Mouse (Mus musculus): ENCODE measurements around the gene Itpr1. TPM values are rescaled to one million over a fixed set of nuclear protein-coding genes. Genes with fewer than 3 reads are reported as not detected.
A peak's percentile ranks its signal among the peaks of the same experiment; 100 is the strongest.

The Itpr1 gene
- polyA plus RNA-seq, 1 experiment from 2014 or later = 9.0 TPM

DNA sequence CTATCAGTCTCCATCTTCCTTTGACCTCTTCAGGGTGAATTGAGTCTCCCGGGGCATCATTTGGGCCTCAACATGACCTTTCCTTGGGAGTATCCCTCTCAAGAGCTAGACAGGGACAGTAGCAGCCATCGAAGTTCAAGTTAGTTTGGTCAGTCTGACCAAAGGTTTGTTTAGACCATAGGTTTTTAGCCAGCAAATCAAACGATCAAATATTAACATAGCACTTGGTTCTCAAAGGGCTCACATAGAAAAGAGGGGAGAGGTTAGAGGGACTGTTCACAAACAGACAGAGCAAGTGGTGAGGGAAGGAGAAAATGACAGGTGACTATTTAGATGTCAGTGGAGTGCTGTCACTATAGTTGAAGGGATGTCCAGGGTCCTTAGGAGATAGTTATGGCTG, 293.3 kb downstream of the Itpr1 start:
- no peaks in the 10 kb centered on the region for H3K9me3 ChIP-seq
- no peaks in the 10 kb centered on the region for H3K27me3 ChIP-seq (replicated peaks)
- no peaks in the 10 kb centered on the region for H3K36me3 ChIP-seq
- H3K9ac ChIP-seq = no peak overlapping the region
- H3K27ac ChIP-seq = no peak overlapping the region
- WGBS = 89% methylated on average over 3 of the region's 3 CpGs
- no peak for ATAC-seq
- H3K4me2 ChIP-seq (replicated peaks) = no peak overlapping the region
- no peak overlapping the region for H3K4me3 ChIP-seq (replicated peaks)
- H3K4me1 ChIP-seq (replicated peaks) = no peaks in the 10 kb centered on the region

DNA sequence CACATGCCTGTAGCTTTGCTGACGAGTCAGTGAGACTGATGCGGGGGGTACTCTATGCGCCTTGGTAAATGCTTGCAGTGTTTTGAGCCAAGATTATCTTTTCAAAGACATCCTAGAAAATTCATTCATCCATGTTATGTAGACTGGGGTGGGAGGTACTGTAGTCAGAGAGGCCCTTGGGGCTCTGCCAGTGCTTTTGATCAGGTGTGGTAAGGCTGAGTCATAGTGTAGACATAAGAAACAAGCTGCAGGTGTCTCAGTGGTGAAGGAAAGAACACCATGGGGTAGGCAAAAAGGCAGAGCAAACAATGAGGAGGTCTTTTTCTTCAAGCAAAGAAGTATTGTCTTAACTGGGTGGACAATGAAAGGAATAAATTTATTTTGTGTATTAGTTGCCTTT, 294.4 kb downstream of the Itpr1 start:
- Histone ChIP-seq H3K27me3 (replicated peaks) (no peaks in the 10 kb centered on the region), H3K27ac (no peak overlapping the region), H3K9ac (no peak overlapping the region), H3K36me3 (no peaks in the 10 kb centered on the region), H3K4me2 (replicated peaks) (no peak overlapping the region), H3K4me1 (replicated peaks) (no peaks in the 10 kb centered on the region), H3K4me3 (replicated peaks) (no peak overlapping the region), H3K9me3 (no peaks in the 10 kb centered on the region)
- peak; percentile 77 for ATAC-seq
- 91% methylated on average over 3 of the region's 3 CpGs for WGBS

DNA sequence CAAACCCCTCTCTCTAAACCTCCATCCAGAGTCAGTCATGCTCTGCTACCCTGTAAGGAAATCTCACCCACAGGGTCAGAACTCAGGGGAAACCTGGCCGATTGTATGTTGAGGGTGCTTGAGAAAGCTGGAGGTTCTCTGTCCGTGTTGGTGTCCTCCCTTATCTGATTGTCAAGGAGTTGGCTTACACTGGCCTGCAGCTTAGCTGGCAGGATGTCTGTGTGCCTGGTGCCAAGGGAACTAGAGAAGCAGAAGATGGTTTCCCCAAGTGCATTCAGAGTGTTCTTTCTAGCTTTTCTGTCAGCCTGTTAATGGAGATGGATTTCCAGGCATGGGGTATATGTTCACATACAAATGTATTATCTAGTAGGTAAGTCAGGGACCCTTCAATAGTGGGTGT, 296.4 kb downstream of the Itpr1 start:
- ATAC-seq = no peak
- Histone ChIP-seq H3K27ac (no peak overlapping the region), H3K4me3 (replicated peaks) (no peak overlapping the region), H3K36me3 (no peaks in the 10 kb centered on the region), H3K9me3 (no peaks in the 10 kb centered on the region), H3K9ac (no peak overlapping the region), H3K4me1 (replicated peaks) (0 out of 2 replicates have a peak, but pooled peaks cover 2% of the 10 kb centered on the region), H3K27me3 (replicated peaks) (no peaks in the 10 kb centered on the region), H3K4me2 (replicated peaks) (no peak overlapping the region)
- 74% methylated on average over 2 of the region's 2 CpGs for WGBS

DNA sequence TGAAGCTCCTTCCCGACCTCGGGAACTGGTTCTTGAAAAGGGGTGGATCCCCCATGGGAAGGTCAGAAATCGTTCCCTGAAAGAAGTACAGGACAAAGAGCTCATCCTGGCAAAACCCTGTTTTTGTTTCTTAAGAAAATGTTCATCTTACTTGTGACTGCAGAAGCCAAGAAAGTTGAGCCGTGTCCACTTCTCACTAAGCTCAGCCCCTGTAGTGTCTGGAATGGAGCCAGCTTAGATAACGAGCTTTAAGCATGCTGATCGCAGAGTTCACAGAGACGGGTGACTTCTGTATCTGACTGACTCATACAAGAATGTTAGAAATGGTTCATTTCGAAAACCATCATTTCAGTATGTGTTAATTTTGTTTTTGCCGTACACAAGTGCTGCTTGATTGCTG, 297.2 kb downstream of the Itpr1 start:
- no peak overlapping the region for H3K4me2 ChIP-seq (replicated peaks)
- no peak overlapping the region for H3K9ac ChIP-seq
- no peak overlapping the region for H3K4me3 ChIP-seq (replicated peaks)
- H3K27me3 ChIP-seq (replicated peaks) = no peaks in the 10 kb centered on the region
- H3K4me1 ChIP-seq (replicated peaks) = 0 out of 2 replicates have a peak, but pooled peaks cover 2% of the 10 kb centered on the region
- H3K9me3 ChIP-seq = no peaks in the 10 kb centered on the region
- H3K27ac ChIP-seq = no peak overlapping the region
- ATAC-seq = no peak
- WGBS = 56% methylated on average over 9 of the region's 9 CpGs
- H3K36me3 ChIP-seq = no peaks in the 10 kb centered on the region

- no peak for ATAC-seq
- 0 out of 2 replicates have a peak, but pooled peaks cover 2% of the 10 kb centered on the region for H3K4me1 ChIP-seq (replicated peaks)
- H3K4me3 ChIP-seq (replicated peaks) = no peak overlapping the region
- no peaks in the 10 kb centered on the region for H3K36me3 ChIP-seq
- no peaks in the 10 kb centered on the region for H3K9me3 ChIP-seq
- WGBS = 51% methylated on average over 3 of the region's 3 CpGs
- no peak overlapping the region for H3K27ac ChIP-seq
- H3K9ac ChIP-seq = no peak overlapping the region
- no peaks in the 10 kb centered on the region for H3K27me3 ChIP-seq (replicated peaks)
- no peak overlapping the region for H3K4me2 ChIP-seq (replicated peaks)
These were observed 299.2 kb downstream of the Itpr1 start for GRCm38 (mm10) chr6:108512097-108512496.

DNA sequence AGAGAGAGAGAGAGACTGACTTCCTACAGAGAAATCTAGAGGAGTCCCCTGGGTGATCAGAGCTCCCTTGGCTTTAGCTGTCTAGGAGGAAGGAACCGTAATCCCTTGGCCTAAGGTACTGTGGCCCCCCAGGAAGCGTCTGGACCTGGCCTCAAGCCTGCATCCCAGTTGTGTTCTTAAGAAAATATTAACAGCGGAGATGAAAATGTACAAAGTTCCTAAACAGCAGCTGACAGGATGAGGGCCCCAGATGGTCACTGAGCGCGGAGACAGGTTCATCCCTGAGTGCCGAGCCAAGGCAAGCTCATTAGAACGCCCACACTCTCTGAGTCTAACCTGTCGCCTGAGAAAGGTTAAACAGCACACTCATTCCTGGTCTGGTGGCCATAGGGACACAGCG, 300.1 kb downstream of the Itpr1 start:
- no peak for ATAC-seq
- Histone ChIP-seq H3K4me1 (replicated peaks) (0 out of 2 replicates have a peak, but pooled peaks cover 2% of the 10 kb centered on the region), H3K9ac (no peak overlapping the region), H3K27me3 (replicated peaks) (no peaks in the 10 kb centered on the region), H3K4me2 (replicated peaks) (no peak overlapping the region), H3K27ac (no peak overlapping the region), H3K4me3 (replicated peaks) (no peak overlapping the region), H3K36me3 (no peaks in the 10 kb centered on the region), H3K9me3 (no peaks in the 10 kb centered on the region)
- WGBS = 76% methylated on average over 9 of the region's 9 CpGs

DNA sequence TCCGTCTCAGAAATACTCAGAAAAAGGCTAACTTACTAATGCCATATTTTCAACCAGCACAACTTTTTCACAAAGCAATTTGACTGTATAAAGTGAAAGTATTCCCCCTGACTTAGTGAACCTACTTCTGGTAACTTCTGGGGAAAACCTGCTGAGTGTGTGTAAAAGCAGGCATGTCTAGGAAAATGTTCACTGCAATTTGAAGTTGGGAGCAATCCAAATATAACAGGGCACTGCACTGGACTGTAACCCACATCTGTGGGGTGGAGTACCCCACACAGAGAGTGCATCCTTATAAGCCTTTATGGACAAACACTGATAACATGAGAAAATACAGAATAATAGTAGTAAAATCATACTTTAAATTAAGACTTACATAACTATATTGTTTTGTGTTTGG, 303.4 kb downstream of the Itpr1 start:
- WGBS = 92% methylated on average over 1 of the region's 1 CpGs

DNA sequence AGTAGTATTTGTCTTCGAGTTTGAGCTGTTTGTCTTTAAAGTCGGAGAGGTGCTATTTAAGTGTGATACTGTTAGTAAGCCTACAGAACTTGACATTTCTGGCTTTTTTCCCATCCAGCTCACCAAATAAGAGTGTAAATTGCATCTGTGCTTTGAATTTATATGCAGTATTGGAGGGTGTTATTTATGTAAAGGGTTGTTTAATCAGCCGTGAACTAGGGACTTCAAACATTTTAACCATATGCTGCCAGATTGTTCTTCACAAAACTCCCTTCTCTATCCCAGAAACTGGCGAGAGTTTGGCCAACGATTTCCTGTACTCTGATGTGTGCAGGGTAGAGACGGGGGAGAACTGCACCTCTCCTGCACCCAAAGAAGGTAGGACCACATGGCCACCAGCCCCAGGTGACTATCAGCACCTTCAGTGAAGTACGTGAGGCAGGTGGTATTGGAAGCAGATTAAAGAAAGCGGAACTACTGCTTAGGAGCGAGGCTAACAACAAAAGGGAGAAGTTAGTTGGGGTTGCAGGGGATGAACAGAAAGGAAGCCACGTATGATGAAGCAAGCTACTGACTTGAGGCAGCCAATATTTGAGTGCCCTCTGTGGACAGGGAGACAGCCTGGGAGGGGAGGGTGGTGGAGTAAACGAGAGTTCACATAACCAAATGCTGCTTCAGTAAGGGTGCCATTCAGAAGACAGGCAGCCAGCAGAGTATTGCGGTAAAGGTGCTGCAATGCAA, 304.5 kb downstream of the Itpr1 start:
- no peak overlapping the region for H3K27ac ChIP-seq
- H3K4me1 ChIP-seq (replicated peaks) = peaks cover 4% of the 10 kb centered on the region; the same call in 1 of the 2 replicates
- no peaks in the 10 kb centered on the region for H3K9me3 ChIP-seq
- no peak overlapping the region for H3K4me3 ChIP-seq (replicated peaks)
- WGBS = 72% methylated on average over 12 of the region's 12 CpGs
- H3K9ac ChIP-seq = no peak overlapping the region
- no peaks in the 10 kb centered on the region for H3K27me3 ChIP-seq (replicated peaks)
- ATAC-seq = no peak
- H3K36me3 ChIP-seq = no peaks in the 10 kb centered on the region
- H3K4me2 ChIP-seq (replicated peaks) = no peak overlapping the region

More for the DNA sequence above, 303.4 kb downstream of the Itpr1 start:
- Histone ChIP-seq H3K27me3 (replicated peaks) (no peaks in the 10 kb centered on the region), H3K4me3 (replicated peaks) (no peak overlapping the region), H3K36me3 (no peaks in the 10 kb centered on the region), H3K4me2 (replicated peaks) (no peak overlapping the region), H3K9ac (no peak overlapping the region), H3K9me3 (no peaks in the 10 kb centered on the region), H3K27ac (no peak overlapping the region), H3K4me1 (replicated peaks) (peaks cover 4% of the 10 kb centered on the region; the same call in 1 of the 2 replicates)
- no peak for ATAC-seq

GRCm38 (mm10) chr6:108517986-108518385, 305.1 kb downstream of the Itpr1 start:
- Histone ChIP-seq H3K9me3 (no peaks in the 10 kb centered on the region), H3K27me3 (replicated peaks) (no peaks in the 10 kb centered on the region), H3K9ac (no peak overlapping the region), H3K36me3 (no peaks in the 10 kb centered on the region), H3K4me1 (replicated peaks) (peaks cover 2% of the 10 kb centered on the region; the same call in 1 of the 2 replicates), H3K4me3 (replicated peaks) (no peak overlapping the region), H3K4me2 (replicated peaks) (no peak overlapping the region), H3K27ac (no peak overlapping the region)
- WGBS = 80% methylated on average over 1 of the region's 1 CpGs
- ATAC-seq = no peak

DNA sequence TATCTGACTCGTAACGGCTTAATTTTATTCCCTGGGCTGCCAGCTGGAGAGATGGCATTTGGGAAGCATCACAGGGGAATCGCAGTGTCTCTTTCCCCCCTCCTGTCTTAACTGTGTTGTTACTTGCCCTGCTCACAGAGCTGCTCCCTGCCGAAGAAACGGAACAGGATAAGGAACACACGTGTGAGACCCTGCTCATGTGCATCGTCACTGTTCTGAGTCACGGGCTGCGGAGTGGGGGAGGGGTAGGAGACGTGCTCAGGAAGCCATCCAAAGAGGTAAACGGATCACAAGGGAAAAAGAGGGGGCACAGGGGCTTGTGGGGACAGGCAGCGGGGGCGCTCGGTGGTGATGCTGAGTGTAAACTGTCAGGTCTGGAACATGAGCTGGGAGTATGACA, 305.7 kb downstream of the Itpr1 start:
- ATAC-seq = peak; percentile 42; the same call in 1 of the 2 replicates
- no peaks in the 10 kb centered on the region for H3K9me3 ChIP-seq
- no peak overlapping the region for H3K27ac ChIP-seq

DNA sequence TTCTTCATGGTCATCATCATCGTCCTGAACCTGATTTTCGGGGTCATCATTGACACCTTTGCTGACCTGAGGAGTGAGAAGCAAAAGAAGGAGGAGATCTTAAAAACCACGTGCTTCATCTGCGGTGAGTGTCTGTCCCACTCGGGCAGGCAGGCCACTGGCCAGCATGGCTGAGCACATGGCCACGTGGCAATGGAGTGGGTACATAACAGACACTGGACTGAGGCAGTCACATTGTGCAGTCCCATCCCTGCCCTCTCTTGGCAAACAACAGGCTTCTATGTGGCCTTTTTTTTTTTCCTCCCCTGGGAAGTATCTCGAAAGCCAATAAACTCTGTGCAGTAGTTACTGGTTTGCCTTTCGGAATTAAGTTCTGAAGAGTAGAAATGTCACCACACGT, 306.4 kb downstream of the Itpr1 start:
- no peak overlapping the region for H3K4me3 ChIP-seq (replicated peaks)
- peaks cover 2% of the 10 kb centered on the region; the same call in 1 of the 2 replicates for H3K4me1 ChIP-seq (replicated peaks)
- H3K9me3 ChIP-seq = no peaks in the 10 kb centered on the region
- 78% methylated on average over 9 of the region's 9 CpGs for WGBS
- no peak overlapping the region for H3K9ac ChIP-seq
- no peaks in the 10 kb centered on the region for H3K36me3 ChIP-seq
- no peak for ATAC-seq
- H3K27me3 ChIP-seq (replicated peaks) = no peaks in the 10 kb centered on the region
- H3K4me2 ChIP-seq (replicated peaks) = no peak overlapping the region
- no peak overlapping the region for H3K27ac ChIP-seq

More for the DNA sequence above, 305.7 kb downstream of the Itpr1 start:
- H3K4me2 ChIP-seq (replicated peaks) = no peak overlapping the region
- peaks cover 2% of the 10 kb centered on the region; the same call in 1 of the 2 replicates for H3K4me1 ChIP-seq (replicated peaks)
- H3K36me3 ChIP-seq = no peaks in the 10 kb centered on the region
- 47% methylated on average over 14 of the region's 14 CpGs for WGBS
- no peak overlapping the region for H3K4me3 ChIP-seq (replicated peaks)
- no peaks in the 10 kb centered on the region for H3K27me3 ChIP-seq (replicated peaks)
- H3K9ac ChIP-seq = no peak overlapping the region

DNA sequence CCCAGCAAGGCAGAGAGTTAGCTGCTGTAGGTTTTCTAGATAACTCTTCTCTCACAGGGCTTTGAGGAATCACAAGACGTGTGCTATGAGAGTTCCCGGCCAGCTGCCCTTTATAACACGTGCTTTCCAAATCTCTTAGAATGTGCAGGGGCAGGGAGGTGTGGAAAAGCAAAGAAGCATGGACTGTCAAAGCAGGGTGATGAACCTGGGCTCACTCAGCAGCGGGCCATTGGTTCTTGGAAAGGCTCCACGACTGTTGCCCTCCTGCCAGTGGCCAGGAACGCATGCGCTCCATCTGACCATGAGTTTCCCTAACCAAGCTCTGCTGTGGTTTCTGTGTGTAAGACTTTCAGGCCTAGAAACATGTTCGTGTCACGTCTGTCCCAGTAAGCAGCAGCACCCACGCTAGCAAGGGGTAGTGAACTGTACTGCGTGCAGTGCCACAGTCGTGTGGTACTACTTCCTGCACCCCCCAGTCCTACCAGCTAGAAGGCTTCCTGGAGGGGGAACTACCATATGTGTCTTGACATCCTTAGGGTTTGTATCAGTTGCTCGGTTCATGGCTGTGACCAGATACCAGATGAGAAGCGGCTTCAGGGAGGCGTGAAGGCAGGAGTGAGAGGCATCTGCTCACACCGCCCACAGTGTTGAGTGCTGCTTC, 311.2 kb downstream of the Itpr1 start:
- Histone ChIP-seq H3K4me1 (replicated peaks) (peaks cover 7% of the 10 kb centered on the region), H3K9ac (no peak overlapping the region), H3K27me3 (replicated peaks) (no peaks in the 10 kb centered on the region), H3K4me3 (replicated peaks) (no peak overlapping the region), H3K4me2 (replicated peaks) (no peak overlapping the region), H3K36me3 (no peaks in the 10 kb centered on the region), H3K9me3 (no peaks in the 10 kb centered on the region), H3K27ac (no peak overlapping the region)
- no peak for ATAC-seq
- WGBS = 90% methylated on average over 16 of the region's 16 CpGs

Measured in intestine, embryonic 15.5 days (tissue).